Mouse (Mus musculus): ENCODE measurements at regions not wholly inside any gene's neighbourhood (a gene's known extent, or its start where the extent isn't known, plus 50 kb on each side); places are given as distances from the start of the nearest gene placed in this dataset.

GRCm38 (mm10) chr4:142410596-142411573 lies 171.7 kb upstream of the Kazn start:
- WGBS, result 75% methylated on average over 26 of the region's 26 CpGs
- Histone ChIP-seq H3K36me3 (ENCODE audit: control insufficient read depth, insufficient read depth) (no peaks in the 10 kb centered on the region), H3K4me2 (replicated peaks; ENCODE audit: low read depth) (no peak overlapping the region), H3K9me3 (ENCODE audit: control insufficient read depth) (no peaks in the 10 kb centered on the region), H3K4me3 (ENCODE audit: low read depth, low read length) (no peak overlapping the region), H3K4me1 (replicated peaks; ENCODE audit: control insufficient read depth, insufficient read depth, low read length) (no peaks in the 10 kb centered on the region), H3K27me3 (replicated peaks; ENCODE audit: control insufficient read depth, insufficient read depth, low read length) (no peaks in the 10 kb centered on the region), H3K9ac (ENCODE audit: low read depth, low read length) (no peak overlapping the region), H3K27ac (ENCODE audit: low read depth, low read length) (no peak overlapping the region)
- TF ChIP-seq CTCF (IDR thresholded peaks at IDR 0.05; ENCODE audit: low read depth), result no peak
- ATAC-seq, result no peak

GRCm38 (mm10) chr4:142397858-142398257 lies 158.7 kb upstream of the Kazn start:
- no peaks in the 10 kb centered on the region for H3K9me3 ChIP-seq (ENCODE audit: control insufficient read depth)
- H3K36me3 ChIP-seq (ENCODE audit: control insufficient read depth, insufficient read depth), result no peaks in the 10 kb centered on the region
- no peak for TF ChIP-seq CTCF (IDR thresholded peaks at IDR 0.05; ENCODE audit: low read depth)
- no peak overlapping the region for H3K4me3 ChIP-seq (ENCODE audit: low read depth, low read length)
- no peak overlapping the region for H3K4me2 ChIP-seq (replicated peaks; ENCODE audit: low read depth)
- no peaks in the 10 kb centered on the region for H3K27me3 ChIP-seq (replicated peaks; ENCODE audit: control insufficient read depth, insufficient read depth, low read length)
- 70% methylated on average over 7 of the region's 7 CpGs for WGBS
- no peak overlapping the region for H3K9ac ChIP-seq (ENCODE audit: low read depth, low read length)
- ATAC-seq, result no peak
- no peaks in the 10 kb centered on the region for H3K4me1 ChIP-seq (replicated peaks; ENCODE audit: control insufficient read depth, insufficient read depth, low read length)
- no peak overlapping the region for H3K27ac ChIP-seq (ENCODE audit: low read depth, low read length)

- Histone ChIP-seq H3K9me3 (ENCODE audit: control insufficient read depth) (no peaks in the 10 kb centered on the region), H3K9ac (ENCODE audit: low read depth, low read length) (no peak overlapping the region), H3K4me1 (replicated peaks; ENCODE audit: control insufficient read depth, insufficient read depth, low read length) (no peaks in the 10 kb centered on the region), H3K4me2 (replicated peaks; ENCODE audit: low read depth) (no peak overlapping the region), H3K27ac (ENCODE audit: low read depth, low read length) (no peak overlapping the region), H3K36me3 (ENCODE audit: control insufficient read depth, insufficient read depth) (no peaks in the 10 kb centered on the region), H3K27me3 (replicated peaks; ENCODE audit: control insufficient read depth, insufficient read depth, low read length) (no peaks in the 10 kb centered on the region), H3K4me3 (ENCODE audit: low read depth, low read length) (no peak overlapping the region)
- WGBS, result 49% methylated on average over 2 of the region's 2 CpGs
- no peak for ATAC-seq
- TF ChIP-seq CTCF (IDR thresholded peaks at IDR 0.05; ENCODE audit: low read depth), result peak; percentile 79
These were observed 153.7 kb upstream of the Kazn start for GRCm38 (mm10) chr4:142392924-142393323.

DNA sequence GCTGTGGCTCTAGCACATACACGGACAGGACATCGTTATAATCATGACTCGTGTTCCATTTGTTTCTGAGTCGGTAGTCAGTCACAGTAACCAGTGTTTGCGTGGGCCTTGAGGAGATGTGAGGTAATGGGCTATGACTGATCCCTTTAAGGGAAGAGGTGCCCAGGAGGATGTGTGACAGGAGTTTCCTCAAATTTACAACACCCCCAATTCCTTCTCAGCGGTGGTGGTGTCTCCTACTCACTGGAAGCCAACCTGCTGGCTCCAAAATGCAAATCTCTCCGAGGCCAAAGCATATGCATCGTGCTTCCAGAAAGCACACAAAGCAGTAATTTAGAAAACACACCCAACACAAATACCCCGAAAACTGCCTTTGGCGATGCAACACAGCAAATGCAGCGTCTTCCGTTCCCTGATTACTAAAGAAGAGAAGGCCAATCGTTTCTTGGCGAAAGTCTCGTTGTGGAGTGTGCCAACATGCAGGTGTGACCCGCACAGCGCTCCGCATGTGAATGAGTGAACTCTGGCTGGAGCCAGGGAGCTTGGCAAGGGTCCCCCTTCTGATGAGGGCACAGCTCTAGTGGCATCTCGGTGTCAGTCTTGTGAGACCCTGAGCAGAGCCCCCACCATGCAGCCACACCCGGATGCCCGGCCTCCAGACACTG lies 151.5 kb upstream of the Kazn start:
- 89% methylated on average over 21 of the region's 21 CpGs for WGBS
- no peaks in the 10 kb centered on the region for H3K4me1 ChIP-seq (replicated peaks; ENCODE audit: control insufficient read depth, insufficient read depth, low read length)
- no peaks in the 10 kb centered on the region for H3K36me3 ChIP-seq (ENCODE audit: control insufficient read depth, insufficient read depth)
- no peaks in the 10 kb centered on the region for H3K27me3 ChIP-seq (replicated peaks; ENCODE audit: control insufficient read depth, insufficient read depth, low read length)
- no peak overlapping the region for H3K4me2 ChIP-seq (replicated peaks; ENCODE audit: low read depth)
- H3K9me3 ChIP-seq (ENCODE audit: control insufficient read depth), result no peaks in the 10 kb centered on the region
- no peak overlapping the region for H3K27ac ChIP-seq (ENCODE audit: low read depth, low read length)
- no peak overlapping the region for H3K9ac ChIP-seq (ENCODE audit: low read depth, low read length)
- TF ChIP-seq CTCF (IDR thresholded peaks at IDR 0.05; ENCODE audit: low read depth), result no peak
- ATAC-seq, result no peak
- no peak overlapping the region for H3K4me3 ChIP-seq (ENCODE audit: low read depth, low read length)

- TF ChIP-seq CTCF (IDR thresholded peaks at IDR 0.05; ENCODE audit: low read depth), result peak; percentile 43
- 71% methylated on average over 6 of the region's 6 CpGs for WGBS
These were observed 149.3 kb upstream of the Kazn start for GRCm38 (mm10) chr4:142388476-142388875.

DNA sequence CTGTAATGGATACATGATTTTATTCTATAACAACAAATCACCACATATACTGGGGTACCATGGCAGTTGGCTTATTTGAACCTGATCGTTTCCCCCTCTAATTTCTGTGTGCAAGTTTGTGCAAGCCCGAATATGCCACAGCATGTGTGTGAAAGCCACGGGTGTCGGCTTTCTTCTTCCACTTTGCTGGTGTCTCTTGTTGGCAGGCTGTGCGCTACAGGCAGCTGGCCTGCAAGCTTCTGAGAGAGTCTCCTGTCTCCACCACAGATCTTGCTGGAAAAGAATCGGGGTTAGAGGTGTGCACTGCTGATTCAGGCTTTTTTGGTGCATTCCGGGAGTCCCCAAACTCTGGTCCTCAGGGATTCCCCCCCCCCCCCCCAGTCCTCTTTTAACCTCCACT lies 142.0 kb upstream of the Kazn start:
- Histone ChIP-seq H3K4me1 (replicated peaks; ENCODE audit: control insufficient read depth, insufficient read depth, low read length) (no peaks in the 10 kb centered on the region), H3K4me3 (ENCODE audit: low read depth, low read length) (no peak overlapping the region), H3K9me3 (ENCODE audit: control insufficient read depth) (no peaks in the 10 kb centered on the region), H3K27me3 (replicated peaks; ENCODE audit: control insufficient read depth, insufficient read depth, low read length) (no peaks in the 10 kb centered on the region), H3K36me3 (ENCODE audit: control insufficient read depth, insufficient read depth) (no peaks in the 10 kb centered on the region), H3K27ac (ENCODE audit: low read depth, low read length) (no peak overlapping the region), H3K9ac (ENCODE audit: low read depth, low read length) (no peak overlapping the region), H3K4me2 (replicated peaks; ENCODE audit: low read depth) (no peak overlapping the region)
- ATAC-seq, result no peak
- TF ChIP-seq CTCF (IDR thresholded peaks at IDR 0.05; ENCODE audit: low read depth), result no peak
- WGBS, result 89% methylated on average over 7 of the region's 7 CpGs

More at GRCm38 (mm10) chr4:142388476-142388875, 149.3 kb upstream of the Kazn start:
- no peak for ATAC-seq
- H3K27ac ChIP-seq (ENCODE audit: low read depth, low read length), result no peak overlapping the region
- no peaks in the 10 kb centered on the region for H3K9me3 ChIP-seq (ENCODE audit: control insufficient read depth)
- H3K27me3 ChIP-seq (replicated peaks; ENCODE audit: control insufficient read depth, insufficient read depth, low read length), result no peaks in the 10 kb centered on the region
- no peaks in the 10 kb centered on the region for H3K36me3 ChIP-seq (ENCODE audit: control insufficient read depth, insufficient read depth)
- H3K9ac ChIP-seq (ENCODE audit: low read depth, low read length), result no peak overlapping the region
- H3K4me3 ChIP-seq (ENCODE audit: low read depth, low read length), result no peak overlapping the region
- no peak overlapping the region for H3K4me2 ChIP-seq (replicated peaks; ENCODE audit: low read depth)
- H3K4me1 ChIP-seq (replicated peaks; ENCODE audit: control insufficient read depth, insufficient read depth, low read length), result no peaks in the 10 kb centered on the region
